Mouse (Mus musculus): ENCODE measurements around the gene Klhl31. TPM values are rescaled to one million over a fixed set of nuclear protein-coding genes. Genes with fewer than 3 reads are reported as not detected.

Klhl31 gene
- 1.7 and 3.7 TPM in 2 replicates for polyA plus RNA-seq (2012; ENCODE audit: insufficient read depth, insufficient read length, missing spikeins)

GRCm38 (mm10) chr9:77636450-77636951 is at the start of gene Klhl31:
Gene Klhl31, plus strand, starts transcription at chr9:77636500.
- Histone ChIP-seq H3K4me3 (ENCODE audit: insufficient read depth, low read depth, low read length) (no peak within 1 kb of the TSS), H3K27ac (replicated peaks; ENCODE audit: low read depth, low read length) (no peak within 1 kb of the TSS), H3K4me1 (ENCODE audit: control insufficient read depth, insufficient read depth, insufficient read length, low read length) (no peaks in the 10 kb centered on the region)

GRCm38 (mm10) chr9:77586806-77587591 is 49.3 kb upstream of the Klhl31 start:
- no peaks in the 10 kb centered on the region for H3K4me1 ChIP-seq (ENCODE audit: control insufficient read depth, insufficient read depth, insufficient read length, low read length)
- H3K27ac ChIP-seq (replicated peaks; ENCODE audit: low read depth, low read length), result no peak overlapping the region
- no peak overlapping the region for H3K4me3 ChIP-seq (ENCODE audit: insufficient read depth, low read depth, low read length)

DNA sequence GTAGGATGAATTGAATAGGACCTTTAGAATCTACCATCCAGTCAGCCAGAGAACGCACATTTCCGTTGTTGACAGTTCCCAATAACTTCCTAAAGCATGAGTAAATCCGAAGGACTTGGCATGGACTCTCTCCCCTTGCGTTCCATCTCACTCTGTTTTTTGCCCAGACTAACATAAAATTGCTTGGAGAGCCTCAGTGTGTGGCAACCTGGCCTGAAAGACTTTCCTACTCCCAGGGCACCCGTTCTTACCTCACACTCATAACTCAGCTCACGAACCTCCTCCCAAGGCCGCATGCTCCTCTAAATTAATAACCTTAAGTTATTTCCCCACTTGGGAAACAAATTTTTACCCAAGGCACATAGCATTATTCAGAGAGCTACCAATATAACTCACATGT is 48.7 kb upstream of the Klhl31 start:
- Histone ChIP-seq H3K27ac (replicated peaks; ENCODE audit: low read depth, low read length) (no peak overlapping the region), H3K4me3 (ENCODE audit: insufficient read depth, low read depth, low read length) (no peak overlapping the region), H3K4me1 (ENCODE audit: control insufficient read depth, insufficient read depth, insufficient read length, low read length) (no peaks in the 10 kb centered on the region)

GRCm38 (mm10) chr9:77589496-77589895 is 46.8 kb upstream of the Klhl31 start:
- Histone ChIP-seq H3K4me3 (ENCODE audit: insufficient read depth, low read depth, low read length) (no peak overlapping the region), H3K4me1 (ENCODE audit: control insufficient read depth, insufficient read depth, insufficient read length, low read length) (no peaks in the 10 kb centered on the region), H3K27ac (replicated peaks; ENCODE audit: low read depth, low read length) (no peak overlapping the region)

GRCm38 (mm10) chr9:77592423-77592822 is 43.9 kb upstream of the Klhl31 start:
- Histone ChIP-seq H3K4me3 (ENCODE audit: insufficient read depth, low read depth, low read length) (no peak overlapping the region), H3K27ac (replicated peaks; ENCODE audit: low read depth, low read length) (no peak overlapping the region), H3K4me1 (ENCODE audit: control insufficient read depth, insufficient read depth, insufficient read length, low read length) (no peaks in the 10 kb centered on the region)

GRCm38 (mm10) chr9:77595006-77595626 is 41.2 kb upstream of the Klhl31 start:
- H3K27ac ChIP-seq (replicated peaks; ENCODE audit: low read depth, low read length), result no peak overlapping the region
- H3K4me1 ChIP-seq (ENCODE audit: control insufficient read depth, insufficient read depth, insufficient read length, low read length), result no peaks in the 10 kb centered on the region
- H3K4me3 ChIP-seq (ENCODE audit: insufficient read depth, low read depth, low read length), result no peak overlapping the region

DNA sequence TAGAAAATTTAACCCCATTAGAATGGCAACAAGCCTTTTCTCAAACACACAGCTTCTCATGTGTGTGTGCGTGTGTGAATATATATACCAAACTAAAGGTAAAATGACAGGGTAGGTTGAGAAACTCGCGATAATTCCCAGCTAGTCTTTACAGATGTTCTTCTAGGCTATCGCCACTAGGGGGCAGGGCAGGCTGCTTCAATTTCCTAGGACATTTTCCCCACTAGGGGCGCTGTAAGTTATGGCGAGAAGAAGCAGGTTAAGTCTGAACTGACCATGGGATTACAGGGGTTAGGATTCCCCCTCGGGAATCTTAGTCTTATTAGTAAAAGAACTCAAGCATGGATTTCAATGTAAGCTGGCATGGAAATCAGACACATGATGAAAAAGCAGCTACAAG is 39.9 kb upstream of the Klhl31 start:
- Histone ChIP-seq H3K27ac (replicated peaks; ENCODE audit: low read depth, low read length) (no peak overlapping the region), H3K4me3 (ENCODE audit: insufficient read depth, low read depth, low read length) (no peak overlapping the region), H3K4me1 (ENCODE audit: control insufficient read depth, insufficient read depth, insufficient read length, low read length) (no peaks in the 10 kb centered on the region)

DNA sequence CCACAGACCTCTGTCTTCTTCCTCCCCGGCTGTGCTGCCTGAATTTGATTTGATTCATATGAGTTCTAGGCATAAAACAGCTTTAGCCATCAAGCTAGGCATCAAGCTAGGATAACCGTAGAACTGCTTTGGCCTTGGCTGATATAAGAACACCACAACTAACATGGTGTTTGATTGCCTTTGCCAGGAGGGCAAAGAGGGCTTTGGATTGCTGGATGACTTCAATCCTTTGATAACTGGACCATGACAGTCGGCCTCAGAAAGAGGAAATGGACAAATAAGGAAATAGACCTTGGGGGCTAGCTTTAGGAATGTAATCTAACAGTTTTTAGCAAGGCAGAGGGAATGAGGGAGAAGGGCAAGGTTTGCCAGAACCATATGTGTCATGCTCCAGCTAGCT is 37.7 kb upstream of the Klhl31 start:
- H3K4me1 ChIP-seq (ENCODE audit: control insufficient read depth, insufficient read depth, insufficient read length, low read length), result no peaks in the 10 kb centered on the region
- H3K4me3 ChIP-seq (ENCODE audit: insufficient read depth, low read depth, low read length), result no peak overlapping the region
- H3K27ac ChIP-seq (replicated peaks; ENCODE audit: low read depth, low read length), result no peak overlapping the region

DNA sequence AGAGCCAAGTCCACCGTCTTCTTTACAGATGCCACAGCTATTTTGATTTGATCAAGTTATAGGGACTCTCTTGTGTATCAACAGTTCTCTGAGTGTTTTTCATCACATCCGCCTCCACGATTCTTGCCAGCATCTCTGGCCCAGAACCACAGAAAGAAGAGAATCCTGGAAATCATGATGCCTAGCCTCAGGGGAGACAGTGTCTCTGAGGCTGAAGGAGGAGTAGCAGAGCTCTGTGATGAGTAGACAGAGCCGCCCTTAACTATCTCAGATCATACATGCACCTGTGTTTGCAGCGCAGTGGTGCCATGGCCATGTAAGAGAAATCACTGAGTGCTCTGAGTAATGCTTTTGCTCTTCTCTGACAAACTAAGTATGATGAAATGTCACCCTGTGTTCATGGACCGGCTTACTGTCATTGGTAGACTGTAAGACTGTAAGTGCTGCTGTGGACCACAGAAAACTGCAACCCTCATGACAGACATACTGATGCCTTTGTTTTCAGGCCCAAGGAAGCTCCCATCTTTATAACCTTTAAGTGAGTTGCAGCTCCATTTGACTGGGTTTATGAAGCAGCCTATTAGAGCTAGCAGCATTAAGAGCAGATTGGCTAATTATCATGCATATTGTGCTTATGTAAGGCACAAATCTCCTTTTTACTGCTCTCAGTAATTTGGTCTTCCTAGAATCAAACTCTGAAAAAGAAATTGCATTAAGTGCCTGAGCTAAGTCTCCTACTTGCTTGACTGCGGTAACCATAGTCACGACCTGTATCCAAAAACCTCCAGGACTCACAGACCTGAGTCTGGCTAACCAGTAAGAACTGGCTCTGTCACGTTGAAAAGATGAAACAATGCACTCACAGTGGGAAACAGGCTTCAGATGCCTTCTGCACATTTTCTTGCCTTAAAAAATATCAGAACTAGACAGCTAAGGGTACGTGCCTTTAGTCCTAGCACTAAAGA is 33.7 kb upstream of the Klhl31 start:
- Histone ChIP-seq H3K27ac (replicated peaks; ENCODE audit: low read depth, low read length) (no peak overlapping the region), H3K4me1 (ENCODE audit: control insufficient read depth, insufficient read depth, insufficient read length, low read length) (no peaks in the 10 kb centered on the region), H3K4me3 (ENCODE audit: insufficient read depth, low read depth, low read length) (no peak overlapping the region)

- Histone ChIP-seq H3K4me3 (ENCODE audit: insufficient read depth, low read depth, low read length) (no peak overlapping the region), H3K27ac (replicated peaks; ENCODE audit: low read depth, low read length) (no peak overlapping the region)
Measured at GRCm38 (mm10) chr9:77603965-77604509, 32.3 kb upstream of the Klhl31 start.

GRCm38 (mm10) chr9:77607295-77607694 is 29.0 kb upstream of the Klhl31 start:
- Histone ChIP-seq H3K4me3 (ENCODE audit: insufficient read depth, low read depth, low read length) (no peak overlapping the region), H3K27ac (replicated peaks; ENCODE audit: low read depth, low read length) (no peak overlapping the region), H3K4me1 (ENCODE audit: control insufficient read depth, insufficient read depth, insufficient read length, low read length) (no peaks in the 10 kb centered on the region)

More at GRCm38 (mm10) chr9:77603965-77604509, 32.3 kb upstream of the Klhl31 start:
- no peaks in the 10 kb centered on the region for H3K4me1 ChIP-seq (ENCODE audit: control insufficient read depth, insufficient read depth, insufficient read length, low read length)

GRCm38 (mm10) chr9:77607840-77608239 is 28.5 kb upstream of the Klhl31 start:
- no peaks in the 10 kb centered on the region for H3K4me1 ChIP-seq (ENCODE audit: control insufficient read depth, insufficient read depth, insufficient read length, low read length)
- H3K27ac ChIP-seq (replicated peaks; ENCODE audit: low read depth, low read length), result no peak overlapping the region
- H3K4me3 ChIP-seq (ENCODE audit: insufficient read depth, low read depth, low read length), result no peak overlapping the region

GRCm38 (mm10) chr9:77610811-77611210 is 25.5 kb upstream of the Klhl31 start:
- no peaks in the 10 kb centered on the region for H3K4me1 ChIP-seq (ENCODE audit: control insufficient read depth, insufficient read depth, insufficient read length, low read length)
- H3K27ac ChIP-seq (replicated peaks; ENCODE audit: low read depth, low read length), result no peak overlapping the region

GRCm38 (mm10) chr9:77612349-77612748 is 24.0 kb upstream of the Klhl31 start:
- Histone ChIP-seq H3K27ac (replicated peaks; ENCODE audit: low read depth, low read length) (no peak overlapping the region), H3K4me1 (ENCODE audit: control insufficient read depth, insufficient read depth, insufficient read length, low read length) (no peaks in the 10 kb centered on the region), H3K4me3 (ENCODE audit: insufficient read depth, low read depth, low read length) (no peak overlapping the region)

More at GRCm38 (mm10) chr9:77610811-77611210, 25.5 kb upstream of the Klhl31 start:
- no peak overlapping the region for H3K4me3 ChIP-seq (ENCODE audit: insufficient read depth, low read depth, low read length)
